Comparison of ENCODE assay signal across 10 mouse cellular contexts in genomic region chr5:108163695-108164094, GRCm38 (mm10). TPM values are rescaled to one million over a fixed set of nuclear protein-coding genes. Genes with fewer than 3 reads are reported as not detected.
DNase-seq lines count a peak whose midpoint lies in the region; ATAC-seq and TF ChIP-seq lines count a peak whose summit lies in the region.
"Had no signal": no experiment of that assay in that cellular context is flagged by ENCODE, and none has a peak within 500 bp of the region (broad histone marks: within the 10 kb centered on the region; RNA-seq: fewer than 3 reads in every experiment).

No protein-coding gene starts in this region.

- H3K27ac ChIP-seq in kidney, adult 2 months (ENCODE audit: insufficient read depth, low read depth, low read length): no peak overlapping the region
- H3K27ac ChIP-seq in kidney, embryonic 16.5 days (ENCODE audit: low read length): no peak overlapping the region
- no peak overlapping the region for H3K27ac ChIP-seq in limb, embryonic 10.5 days
- no peak overlapping the region for H3K27ac ChIP-seq in stomach, postnatal 0 days (replicated peaks)
- H3K27ac ChIP-seq: limb, embryonic 12.5 days had no signal

- TF ChIP-seq EP300 in stomach, postnatal 0 days (optimal IDR thresholded peaks at IDR 0.05): no peak

- no peaks in the 10 kb centered on the region for H3K9me3 ChIP-seq in kidney, embryonic 16.5 days (ENCODE audit: low read length)
- no peaks in the 10 kb centered on the region for H3K9me3 ChIP-seq in limb, embryonic 10.5 days (replicated peaks)
- no peaks in the 10 kb centered on the region for H3K9me3 ChIP-seq in stomach, postnatal 0 days (ENCODE audit: control insufficient read depth, low read length)
- H3K9me3 ChIP-seq: limb, embryonic 12.5 days had no signal

- H3K9ac ChIP-seq in kidney, embryonic 16.5 days (replicated peaks; ENCODE audit: low read length): no peak overlapping the region
- no peak overlapping the region for H3K9ac ChIP-seq in stomach, postnatal 0 days (ENCODE audit: low read length)
- H3K9ac ChIP-seq: limb, embryonic 12.5 days had no signal

- H3K79me2 ChIP-seq in C2C12 (ENCODE audit: control insufficient read depth, insufficient read depth): no peaks in the 10 kb centered on the region

- ATAC-seq in kidney, embryonic 16.5 days (ENCODE audit: low FRiP score, low TSS enrichment): no peak
- no peak for ATAC-seq in stomach, postnatal 0 days (ENCODE audit: low FRiP score, low TSS enrichment)

- peak; percentile 54 for DNase-seq in kidney, adult 2 months
- peak; percentile 39 for DNase-seq in R1 (ENCODE audit: low read depth, low spot score)
- peak; percentile 26 to 69 for DNase-seq in cerebellum, postnatal 25 days
- peak; percentile 32 for DNase-seq in limb, embryonic 10.5 days (ENCODE audit: low spot score)
- DNase-seq in stomach, postnatal 0 days (ENCODE audit: low spot score): peak; percentile 24
- no peak for DNase-seq in urinary bladder, adult 18-20 months (ENCODE audit: low spot score in 2 of 2)

- TF ChIP-seq CTCF in kidney, adult 2 months (conservative IDR thresholded peaks at IDR 0.05; ENCODE audit: insufficient read depth, insufficient read length, low read depth, low read length): peak; percentile 58
- peak; percentile 4 for TF ChIP-seq CTCF in C2C12 (IDR thresholded peaks at IDR 0.05; ENCODE audit: control insufficient read depth, insufficient read depth, insufficient read length)
- peak; percentile 72 for TF ChIP-seq CTCF in stomach, postnatal 0 days (IDR thresholded peaks at IDR 0.05; ENCODE audit: low read depth)

- H3K79me3 ChIP-seq in C2C12 (ENCODE audit: low read depth): no peaks in the 10 kb centered on the region

- TF ChIP-seq POLR2A in kidney, adult 2 months (IDR thresholded peaks at IDR 0.05; ENCODE audit: low read depth, low read length): no peak

- H3K27me3 ChIP-seq in kidney, adult 2 months (replicated peaks; ENCODE audit: control insufficient read depth, insufficient read depth, low read length): no peaks in the 10 kb centered on the region
- no peaks in the 10 kb centered on the region for H3K27me3 ChIP-seq in kidney, embryonic 16.5 days (ENCODE audit: insufficient read depth, low read length)
- no peaks in the 10 kb centered on the region for H3K27me3 ChIP-seq in C2C12 (ENCODE audit: control insufficient read depth, insufficient read depth, insufficient read length)
- no peaks in the 10 kb centered on the region for H3K27me3 ChIP-seq in limb, embryonic 10.5 days (ENCODE audit: low read depth, poor library complexity, severe bottlenecking)
- H3K27me3 ChIP-seq in stomach, postnatal 0 days (ENCODE audit: control insufficient read depth, insufficient read depth, low read length): no peaks in the 10 kb centered on the region
- H3K27me3 ChIP-seq: limb, embryonic 12.5 days had no signal

- no peak overlapping the region for H3ac ChIP-seq in C2C12 (ENCODE audit: control insufficient read depth, insufficient read length, low read depth)

- H3K4me2 ChIP-seq in kidney, embryonic 16.5 days (replicated peaks; ENCODE audit: low read depth, low read length): no peak overlapping the region
- no peak overlapping the region for H3K4me2 ChIP-seq in stomach, postnatal 0 days (replicated peaks; ENCODE audit: low read depth)
- H3K4me2 ChIP-seq: limb, embryonic 12.5 days had no signal

- H3K4me3 ChIP-seq in kidney, adult 2 months (ENCODE audit: insufficient read depth, low read depth, low read length): no peak overlapping the region
- no peak overlapping the region for H3K4me3 ChIP-seq in kidney, embryonic 16.5 days (ENCODE audit: low read length)
- no peak overlapping the region for H3K4me3 ChIP-seq in C2C12 (ENCODE audit: insufficient read depth, poor library complexity, severe bottlenecking)
- no peak overlapping the region for H3K4me3 ChIP-seq in limb, embryonic 10.5 days
- H3K4me3 ChIP-seq in stomach, postnatal 0 days (ENCODE audit: low read depth, low read length): no peak overlapping the region
- H3K4me3 ChIP-seq: erythroblast, embryonic 14.5 days; limb, embryonic 12.5 days had no signal

- H3K4me1 ChIP-seq in kidney, adult 2 months (ENCODE audit: control insufficient read depth, insufficient read depth, low read length): no peaks in the 10 kb centered on the region
- H3K4me1 ChIP-seq in kidney, embryonic 16.5 days (ENCODE audit: insufficient read depth, low read length): no peaks in the 10 kb centered on the region
- H3K4me1 ChIP-seq in limb, embryonic 10.5 days: no peaks in the 10 kb centered on the region
- no peaks in the 10 kb centered on the region for H3K4me1 ChIP-seq in stomach, postnatal 0 days (replicated peaks; ENCODE audit: control insufficient read depth, insufficient read depth)
- H3K4me1 ChIP-seq: limb, embryonic 12.5 days had no signal

- 69% methylated on average over 1 of the region's 1 CpGs for WGBS in kidney, adult 2 months
- WGBS in kidney, embryonic 16.5 days: 44% methylated on average over 1 of the region's 1 CpGs
- 28% methylated on average over 1 of the region's 1 CpGs for WGBS in limb, embryonic 10.5 days
- WGBS in stomach, postnatal 0 days: 13% methylated on average over 1 of the region's 1 CpGs

- H3K36me3 ChIP-seq in kidney, adult 2 months (ENCODE audit: control insufficient read depth, insufficient read depth, low read length): no peaks in the 10 kb centered on the region
- H3K36me3 ChIP-seq in kidney, embryonic 16.5 days (ENCODE audit: insufficient read depth, low read length): no peaks in the 10 kb centered on the region
- no peaks in the 10 kb centered on the region for H3K36me3 ChIP-seq in C2C12 (ENCODE audit: control insufficient read depth, insufficient read depth)
- H3K36me3 ChIP-seq in limb, embryonic 10.5 days: 0 out of 2 replicates have a peak, but pooled peaks cover 2% of the 10 kb centered on the region
- no peaks in the 10 kb centered on the region for H3K36me3 ChIP-seq in stomach, postnatal 0 days (ENCODE audit: control insufficient read depth, insufficient read depth, low read length)
- H3K36me3 ChIP-seq: limb, embryonic 12.5 days had no signal

TF ChIP-seq in C2C12, 6 proteins besides CTCF, POLR2A, EP300 and RAD21:
- TF ChIP-seq MAX (IDR thresholded peaks at IDR 0.05): no peak

RNA-seq across cellular contexts. Expression of gene Ccdc18, which starts 31.0 kb away (rescaled TPM):
- polyA plus RNA-seq in kidney, adult 2 months (2012; rRNA removed): 0.06 TPM in 1 of 2 replicates, not detected in the other
- polyA plus RNA-seq in kidney, embryonic 16.5 days (2015; fragmentation: Nextera tagmentation; extraction: Ambion mirVana): 7.2 and 13.5 TPM in 2 replicates
- 0.55 TPM for polyA plus RNA-seq in C2C12 (2012; fragmentation: generic; extraction: Trizol)
- polyA plus RNA-seq in limb, embryonic 10.5 days (2016; fragmentation: Nextera tagmentation; extraction: Ambion mirVana): 9.5 and 13.2 TPM in 2 replicates
- 2.5 and 2.7 TPM in 2 replicates for polyA plus RNA-seq in stomach, postnatal 0 days (2015; fragmentation: Nextera tagmentation; extraction: Ambion mirVana)

RNA-seq across cellular contexts. Expression of gene Tmed5, which starts 31.3 kb away (rescaled TPM):
- 39.7 and 60.9 TPM in 2 replicates for polyA plus RNA-seq in kidney, adult 2 months (2012; rRNA removed)
- polyA plus RNA-seq in kidney, embryonic 16.5 days (2015; fragmentation: Nextera tagmentation; extraction: Ambion mirVana): 40.3 and 42.0 TPM in 2 replicates
- 16.8 TPM for polyA plus RNA-seq in C2C12 (2012; fragmentation: generic; extraction: Trizol)
- polyA plus RNA-seq in limb, embryonic 10.5 days (2016; fragmentation: Nextera tagmentation; extraction: Ambion mirVana): 24.3 and 28.3 TPM in 2 replicates
- polyA plus RNA-seq in stomach, postnatal 0 days (2015; fragmentation: Nextera tagmentation; extraction: Ambion mirVana): 51.6 and 58.5 TPM in 2 replicates

Comparison
In these comparisons a context has a peak if more than half of its experiments do, and no peak if none do; other contexts are left out.
1. DNase-seq: peak in kidney, adult 2 months (single experiment), R1 (single experiment), cerebellum, postnatal 25 days (2 of 2), limb, embryonic 10.5 days (single experiment) and stomach, postnatal 0 days (single experiment); none in urinary bladder, adult 18-20 months (0 of 2).
2. CTCF ChIP-seq: peak in every context shown above with its lines; median percentile 72 in stomach, postnatal 0 days; 58 in kidney, adult 2 months; 4 in C2C12.